Mouse (Mus musculus) liver, adult 2 months (tissue): ENCODE results near the gene Gm28308.

Experiments used
- CTCF ChIP-seq: fragments of 200-500 bp; IDR thresholded peaks from 2 replicates; pipeline ENCODE4 v1.5.1; 2011; ENCODE audit warnings: low read depth, low read length, control low read depth
- POLR2A ChIP-seq: fragments of 200-500 bp; IDR thresholded peaks from 2 replicates; pipeline ENCODE4 v1.6.1; 2011; ENCODE audit warnings: low read length, control low read depth; ENCODE audit not compliant: insufficient read depth; ENCODE audit errors: extremely low read depth

- no peak for TF ChIP-seq CTCF
- TF ChIP-seq POLR2A = no peak
Observed at GRCm38 (mm10) chr6:52219234-52219942, 6.2 kb upstream of the Gm28308 start.
